Mouse (Mus musculus): ENCODE data around the gene Lamc1.
"Not testable (repeated sequence)": the region's sequence is repeated elsewhere in the genome, so short reads cannot be mapped to it uniquely, and the experiment has no call there.

The Lamc1 gene

GRCm38 (mm10) chr1:153332444-153333295, at the start of gene Lamc1:
TSS of gene Lamc1 (minus strand) at chr1:153332786.
- DNase-seq = peak; percentile 94 to 95

- DNase-seq = no peak
Measured at GRCm38 (mm10) chr1:153380746-153381282, 48.2 kb upstream of the Lamc1 start.

GRCm38 (mm10) chr1:153379832-153380231, 47.2 kb upstream of the Lamc1 start:
- no peak for DNase-seq

GRCm38 (mm10) chr1:153378587-153378986, 46.0 kb upstream of the Lamc1 start:
- no peak for DNase-seq

GRCm38 (mm10) chr1:153376446-153376845, 43.9 kb upstream of the Lamc1 start:
- no peak for DNase-seq

- no peak for DNase-seq
Measured at GRCm38 (mm10) chr1:153374136-153374535, 41.5 kb upstream of the Lamc1 start.

GRCm38 (mm10) chr1:153371846-153372245, 39.3 kb upstream of the Lamc1 start:
- no peak for DNase-seq

- DNase-seq = peak; percentile 25 to 47
Measured at GRCm38 (mm10) chr1:153369011-153369410, 36.4 kb upstream of the Lamc1 start.

GRCm38 (mm10) chr1:153367048-153367447, 34.5 kb upstream of the Lamc1 start:
- DNase-seq = no peak

GRCm38 (mm10) chr1:153361926-153362325, 29.3 kb upstream of the Lamc1 start:
- DNase-seq = no peak

- DNase-seq = no peak
Measured at GRCm38 (mm10) chr1:153360556-153360955, 28.0 kb upstream of the Lamc1 start.

GRCm38 (mm10) chr1:153357218-153357617, 24.6 kb upstream of the Lamc1 start:
- DNase-seq = no peak

GRCm38 (mm10) chr1:153354466-153354865, 21.9 kb upstream of the Lamc1 start:
- peak in 1 of 2 experiments; percentile 25 for DNase-seq

GRCm38 (mm10) chr1:153353736-153354430, 21.3 kb upstream of the Lamc1 start:
- DNase-seq = peak in 1 of 2 experiments; percentile 32

- peak in 1 of 2 experiments; percentile 3 for DNase-seq
Measured at GRCm38 (mm10) chr1:153351034-153351433, 18.4 kb upstream of the Lamc1 start.

GRCm38 (mm10) chr1:153347726-153348125, 15.1 kb upstream of the Lamc1 start:
- no peak for DNase-seq

GRCm38 (mm10) chr1:153347040-153347439, 14.5 kb upstream of the Lamc1 start:
- no peak for DNase-seq

- DNase-seq = peak in 1 of 2 experiments; percentile 27
Measured at GRCm38 (mm10) chr1:153345699-153346291, 13.2 kb upstream of the Lamc1 start.

- DNase-seq = no peak
Measured at GRCm38 (mm10) chr1:153345002-153345401, 12.4 kb upstream of the Lamc1 start.

- DNase-seq = not testable (repeated sequence)
Measured at GRCm38 (mm10) chr1:153335451-153335850, 2.9 kb upstream of the Lamc1 start.

GRCm38 (mm10) chr1:153333296-153334121, 923 bp upstream of the Lamc1 start:
- peak; percentile 50 for DNase-seq

- peak; percentile 67 to 83 for DNase-seq
Measured at GRCm38 (mm10) chr1:153331796-153332443, 666 bp downstream of the Lamc1 start.

Measured in kidney, postnatal 36 days (tissue).